Mouse (Mus musculus) myocyte (in vitro differentiated cells): ENCODE measurements around the gene Fam180a. TPM values are rescaled to one million over a fixed set of nuclear protein-coding genes. Genes with fewer than 3 reads are reported as not detected.
A peak's percentile ranks its signal among the peaks of the same experiment; 100 is the strongest.

Experiments
- H3K27me3 ChIP-seq: one replicate; pipeline ENCODE4 v1.6.1; 2011; ENCODE audit not compliant: control insufficient read depth, insufficient read depth, insufficient read length
- H3K36me3 ChIP-seq: one replicate; pipeline ENCODE4 v1.6.1; 2011; ENCODE audit not compliant: control insufficient read depth, insufficient read depth
- H3K4me2 ChIP-seq: one replicate; pipeline ENCODE4 v1.6.1; 2011; ENCODE audit warnings: low read depth, control low read depth
- H3K4me3 ChIP-seq: one replicate; pipeline ENCODE4 v1.5.1; 2011; ENCODE audit warnings: mild to moderate bottlenecking, control low read depth, moderate library complexity
- H3K79me2 ChIP-seq: one replicate; pipeline ENCODE4 v1.6.1; 2011; ENCODE audit not compliant: control insufficient read depth, insufficient read depth
- H3ac ChIP-seq: one replicate; pipeline ENCODE4 v1.6.1; 2011; ENCODE audit not compliant: control insufficient read depth, insufficient read length
- CEBPB ChIP-seq: IDR thresholded peaks from 2 replicates; pipeline ENCODE4 v1.6.1; 2011; ENCODE audit warnings: mild to moderate bottlenecking, moderate library complexity; ENCODE audit not compliant: poor library complexity, insufficient read depth, severe bottlenecking
- E2F4 ChIP-seq: IDR thresholded peaks from one replicate; pipeline ENCODE4 v1.6.1; 2011; ENCODE audit warnings: mild to moderate bottlenecking, control low read depth, moderate library complexity; ENCODE audit not compliant: insufficient read depth
- MAX ChIP-seq: IDR thresholded peaks from one replicate; pipeline ENCODE4 v1.6.1; 2011; ENCODE audit warnings: low read depth, mild to moderate bottlenecking, control low read depth
- MYOD1 ChIP-seq, 3 experiments: IDR thresholded peaks; one replicate each; pipeline ENCODE4 v1.6.1; 2011; ENCODE audit warnings: control low read depth in 2 of 3, low read depth in 2 of 3, mild to moderate bottlenecking in 2 of 3, moderate library complexity in 1 of 3; ENCODE audit not compliant: insufficient read length in 2 of 3, control insufficient read depth in 1 of 3
- MYOG ChIP-seq, 3 experiments: IDR thresholded peaks; one replicate each; pipeline ENCODE4 v1.6.1; 2011; ENCODE audit warnings: control low read depth in 2 of 3, low read depth in 2 of 3, mild to moderate bottlenecking in 2 of 3; ENCODE audit not compliant: insufficient read length in 2 of 3, control insufficient read depth in 1 of 3, insufficient read depth in 1 of 3
- POLR2A ChIP-seq: IDR thresholded peaks from one replicate; pipeline ENCODE4 v1.6.1; 2011; ENCODE audit warnings: low read depth, mild to moderate bottlenecking, control low read depth, moderate library complexity; ENCODE audit not compliant: insufficient read length
- POLR2AphosphoS2 ChIP-seq: IDR thresholded peaks from one replicate; pipeline ENCODE4 v1.6.1; 2011; ENCODE audit warnings: low read depth, control low read depth; ENCODE audit not compliant: insufficient read length
- REST ChIP-seq: IDR thresholded peaks from one replicate; pipeline ENCODE4 v1.6.1; 2011; ENCODE audit warnings: mild to moderate bottlenecking, control low read depth, moderate library complexity; ENCODE audit not compliant: insufficient read depth, insufficient read length
- SRF ChIP-seq: IDR thresholded peaks from one replicate; pipeline ENCODE4 v1.6.1; 2011; ENCODE audit warnings: low read depth; ENCODE audit not compliant: control insufficient read depth, insufficient read length
- TCF12 ChIP-seq: IDR thresholded peaks from one replicate; pipeline ENCODE4 v1.6.1; 2011; ENCODE audit warnings: mild to moderate bottlenecking, control low read depth; ENCODE audit not compliant: poor library complexity, insufficient read depth, severe bottlenecking
- TCF3 ChIP-seq: IDR thresholded peaks from one replicate; pipeline ENCODE4 v1.6.1; 2011; ENCODE audit warnings: low read depth, control low read depth; ENCODE audit not compliant: insufficient read length
- USF1 ChIP-seq: IDR thresholded peaks from one replicate; pipeline ENCODE4 v1.6.1; 2011; ENCODE audit warnings: low read depth, mild to moderate bottlenecking, control low read depth, moderate library complexity
- polyA plus RNA-seq: library from polyadenylated mRNA; unstranded; fragments of >200 nt; fragmentation: generic; extraction: Trizol; gene quantifications from one replicate; pipeline ENCODE4 v1.2.1, GENCODE M21; 2012; ENCODE audit warnings: missing spikeins

The Fam180a gene
- polyA plus RNA-seq, 1 experiment: 0.04 TPM

GRCm38 (mm10) chr6:35297516-35298227 is 28.3 kb downstream of the Fam180a start:
- no peak for TF ChIP-seq E2F4
- no peak for TF ChIP-seq POLR2A
- no peak for TF ChIP-seq TCF3
- no peak for TF ChIP-seq MYOG (IDR thresholded peaks at IDR 0.05; ENCODE audit: control insufficient read depth in 1 of 3, insufficient read depth in 1 of 3, insufficient read length in 2 of 3, low read depth in 2 of 3)
- Histone ChIP-seq H3ac (no peak overlapping the region), H3K4me3 (no peak overlapping the region), H3K4me2 (no peak overlapping the region), H3K79me2 (no peaks in the 10 kb centered on the region), H3K27me3 (no peaks in the 10 kb centered on the region), H3K36me3 (no peaks in the 10 kb centered on the region)

DNA sequence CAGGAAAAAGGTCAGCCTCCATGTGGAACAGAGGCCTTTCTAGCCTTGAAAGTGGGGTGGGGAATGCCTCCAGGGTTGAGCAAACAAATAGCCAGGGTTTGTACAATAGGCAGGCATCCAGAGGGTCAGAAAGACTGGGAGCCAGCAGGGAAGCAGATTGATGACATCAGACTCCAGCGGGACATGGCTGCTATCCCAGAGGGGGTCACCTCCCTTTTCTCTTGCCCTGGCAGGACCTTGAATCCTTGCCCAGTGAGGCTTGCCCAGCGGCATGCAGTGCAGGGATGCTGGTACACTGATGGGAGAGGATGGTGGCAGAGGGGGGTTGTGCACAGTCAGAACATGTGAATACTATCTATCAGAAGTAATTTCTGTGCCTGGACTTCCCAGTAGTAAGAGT is 28.9 kb downstream of the Fam180a start:
- Histone ChIP-seq H3K36me3 (no peaks in the 10 kb centered on the region), H3K4me3 (no peak overlapping the region), H3K4me2 (no peak overlapping the region), H3K27me3 (no peaks in the 10 kb centered on the region), H3K79me2 (no peaks in the 10 kb centered on the region), H3ac (no peak overlapping the region)
- TF ChIP-seq USF1 (no peak), MYOG (IDR thresholded peaks at IDR 0.05; ENCODE audit: control insufficient read depth in 1 of 3, insufficient read depth in 1 of 3, insufficient read length in 2 of 3, low read depth in 2 of 3) (no peak), POLR2AphosphoS2 (no peak), REST (no peak), POLR2A (no peak), TCF12 (no peak), E2F4 (no peak)

GRCm38 (mm10) chr6:35294964-35295363 is 31.0 kb downstream of the Fam180a start:
- no peak overlapping the region for H3ac ChIP-seq
- no peaks in the 10 kb centered on the region for H3K79me2 ChIP-seq
- H3K4me3 ChIP-seq: no peak overlapping the region
- H3K36me3 ChIP-seq: no peaks in the 10 kb centered on the region
- no peaks in the 10 kb centered on the region for H3K27me3 ChIP-seq
- H3K4me2 ChIP-seq: no peak overlapping the region
- no peak for TF ChIP-seq MYOG (IDR thresholded peaks at IDR 0.05; ENCODE audit: control insufficient read depth in 1 of 3, insufficient read depth in 1 of 3, insufficient read length in 2 of 3, low read depth in 2 of 3)
- TF ChIP-seq TCF3: no peak
- TF ChIP-seq SRF: no peak
- no peak for TF ChIP-seq E2F4
- no peak for TF ChIP-seq POLR2A
- TF ChIP-seq CEBPB: no peak
- TF ChIP-seq MAX: no peak
- TF ChIP-seq TCF12: no peak
- no peak for TF ChIP-seq MYOD1 (IDR thresholded peaks at IDR 0.05; ENCODE audit: control insufficient read depth in 1 of 3, insufficient read length in 2 of 3, low read depth in 2 of 3)
- TF ChIP-seq USF1: no peak
- no peak for TF ChIP-seq REST
- no peak for TF ChIP-seq POLR2AphosphoS2

GRCm38 (mm10) chr6:35289676-35290075 is 36.3 kb downstream of the Fam180a start:
- TF ChIP-seq POLR2A (no peak), CEBPB (no peak), POLR2AphosphoS2 (no peak), E2F4 (no peak), TCF12 (no peak), REST (no peak), MAX (no peak), MYOD1 (IDR thresholded peaks at IDR 0.05; ENCODE audit: control insufficient read depth in 1 of 3, insufficient read length in 2 of 3, low read depth in 2 of 3) (no peak), USF1 (no peak), TCF3 (no peak), MYOG (IDR thresholded peaks at IDR 0.05; ENCODE audit: control insufficient read depth in 1 of 3, insufficient read depth in 1 of 3, insufficient read length in 2 of 3, low read depth in 2 of 3) (no peak), SRF (no peak)
- H3K79me2 ChIP-seq: no peaks in the 10 kb centered on the region
- no peaks in the 10 kb centered on the region for H3K27me3 ChIP-seq
- no peaks in the 10 kb centered on the region for H3K36me3 ChIP-seq
- H3K4me3 ChIP-seq: no peak overlapping the region
- no peak overlapping the region for H3K4me2 ChIP-seq
- H3ac ChIP-seq: no peak overlapping the region

- H3K79me2 ChIP-seq: no peaks in the 10 kb centered on the region
- peak overlapping the region; percentile 45 for H3K4me2 ChIP-seq
- H3K27me3 ChIP-seq: no peaks in the 10 kb centered on the region
- no peak overlapping the region for H3K4me3 ChIP-seq
- no peak for TF ChIP-seq MAX
- no peak for TF ChIP-seq POLR2AphosphoS2
- TF ChIP-seq REST: no peak
- TF ChIP-seq MYOD1 (IDR thresholded peaks at IDR 0.05; ENCODE audit: control insufficient read depth in 1 of 3, insufficient read length in 2 of 3, low read depth in 2 of 3): no peak
- no peak for TF ChIP-seq CEBPB
- no peak for TF ChIP-seq SRF
- TF ChIP-seq TCF3: no peak
- no peak for TF ChIP-seq E2F4
- TF ChIP-seq TCF12: no peak
- no peak for TF ChIP-seq MYOG (IDR thresholded peaks at IDR 0.05; ENCODE audit: control insufficient read depth in 1 of 3, insufficient read depth in 1 of 3, insufficient read length in 2 of 3, low read depth in 2 of 3)
- TF ChIP-seq POLR2A: no peak
- H3K36me3 ChIP-seq: no peaks in the 10 kb centered on the region
- H3ac ChIP-seq: no peak overlapping the region
Observed at GRCm38 (mm10) chr6:35288920-35289319, 37.0 kb downstream of the Fam180a start.
